Mouse (Mus musculus): Measurements from ENCODE around the gene Dpy30. TPM values are rescaled to one million over a fixed set of nuclear protein-coding genes. Genes with fewer than 3 reads are reported as not detected.
"Not testable (repeated sequence)": the region's sequence is repeated elsewhere in the genome, so short reads cannot be mapped to it uniquely, and the experiment has no call there.

The Dpy30 gene
- polyA plus RNA-seq, 1 experiment from 2014 or later: 207 TPM

DNA sequence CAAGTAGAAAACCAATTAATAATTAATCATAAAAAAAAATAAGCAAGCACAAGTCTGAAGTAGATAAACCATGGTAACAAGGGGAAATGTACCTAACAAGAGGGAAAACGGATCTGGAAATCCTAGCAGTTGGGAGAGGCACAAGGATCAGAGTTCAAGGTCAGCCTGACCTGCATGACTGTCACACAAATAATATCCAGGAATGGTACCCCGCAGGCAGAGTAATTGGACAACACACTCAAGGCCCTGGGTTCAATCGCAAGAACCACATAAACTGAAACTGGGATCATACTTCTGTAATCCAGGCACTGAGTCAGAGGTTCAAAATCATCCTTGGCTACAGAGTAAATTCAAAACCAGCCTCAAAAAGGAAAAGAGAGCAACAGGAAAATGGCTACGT lies 18.1 kb downstream of the Dpy30 start:
- no peak overlapping the region for H3K4me3 ChIP-seq (ENCODE audit: low read depth, low read length)
- no peak overlapping the region for H3K9ac ChIP-seq
- TF ChIP-seq CTCF (IDR thresholded peaks at IDR 0.05; ENCODE audit: low read depth): no peak
- H3K4me2 ChIP-seq: no peak overlapping the region
- no peak for DNase-seq
- no peak overlapping the region for H3K27ac ChIP-seq (ENCODE audit: low read depth)
- no peaks in the 10 kb centered on the region for H3K27me3 ChIP-seq (ENCODE audit: insufficient read depth, low read length)
- WGBS: 92% methylated on average over 4 of the region's 4 CpGs
- peaks cover 66% of the 10 kb centered on the region for H3K36me3 ChIP-seq (ENCODE audit: insufficient read depth)
- H3K4me1 ChIP-seq (ENCODE audit: insufficient read depth): no peaks in the 10 kb centered on the region
- H3K9me3 ChIP-seq (ENCODE audit: low read depth, low read length): no peaks in the 10 kb centered on the region
- no peak for ATAC-seq (ENCODE audit: insufficient read depth)

DNA sequence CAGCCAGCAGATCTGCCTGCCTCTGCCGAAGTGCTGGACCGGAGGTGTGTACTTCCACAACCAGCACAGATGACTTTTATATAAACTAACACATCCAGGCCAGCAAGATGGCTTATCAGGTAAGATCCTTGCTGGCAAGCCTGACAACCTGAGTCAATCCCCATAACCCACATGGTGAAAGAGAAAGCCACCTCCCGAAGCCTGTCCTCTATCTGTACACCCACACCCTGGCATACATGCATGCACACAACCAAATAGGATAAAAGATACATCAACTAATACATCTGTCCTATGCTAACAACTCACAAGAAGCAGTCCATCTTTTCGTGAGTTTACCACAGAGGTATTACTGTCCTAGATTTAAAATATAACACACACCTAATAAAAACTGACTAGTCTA lies 19.7 kb downstream of the Dpy30 start:
- Histone ChIP-seq H3K36me3 (ENCODE audit: insufficient read depth) (peaks cover 63% of the 10 kb centered on the region), H3K9ac (no peak overlapping the region), H3K9me3 (ENCODE audit: low read depth, low read length) (no peaks in the 10 kb centered on the region), H3K4me3 (ENCODE audit: low read depth, low read length) (no peak overlapping the region), H3K27ac (ENCODE audit: low read depth) (no peak overlapping the region), H3K27me3 (ENCODE audit: insufficient read depth, low read length) (no peaks in the 10 kb centered on the region), H3K4me2 (no peak overlapping the region), H3K4me1 (ENCODE audit: insufficient read depth) (no peaks in the 10 kb centered on the region)
- TF ChIP-seq CTCF (IDR thresholded peaks at IDR 0.05; ENCODE audit: low read depth): no peak
- DNase-seq: no peak
- 88% methylated on average over 4 of the region's 4 CpGs for WGBS
- no peak for ATAC-seq (ENCODE audit: insufficient read depth)

GRCm38 (mm10) chr17:74300089-74300488 lies 23.7 kb downstream of the Dpy30 start:
- 92% methylated on average over 5 of the region's 5 CpGs for WGBS

GRCm38 (mm10) chr17:74296991-74297390 lies 26.8 kb downstream of the Dpy30 start:
- not testable (repeated sequence) for H3K27me3 ChIP-seq (ENCODE audit: insufficient read depth, low read length); DNase-seq; H3K4me2 ChIP-seq; ATAC-seq (ENCODE audit: insufficient read depth); H3K9ac ChIP-seq; H3K4me3 ChIP-seq (ENCODE audit: low read depth, low read length); H3K9me3 ChIP-seq (ENCODE audit: low read depth, low read length); H3K4me1 ChIP-seq (ENCODE audit: insufficient read depth); H3K27ac ChIP-seq (ENCODE audit: low read depth)
- peaks cover 30% of the 10 kb centered on the region for H3K36me3 ChIP-seq (ENCODE audit: insufficient read depth)
- 81% methylated on average over 5 of the region's 5 CpGs for WGBS

More at GRCm38 (mm10) chr17:74300089-74300488, 23.7 kb downstream of the Dpy30 start:
- H3K9ac ChIP-seq: no peak overlapping the region
- ATAC-seq (ENCODE audit: insufficient read depth) (no peak), DNase-seq (no peak)
- no peaks in the 10 kb centered on the region for H3K9me3 ChIP-seq (ENCODE audit: low read depth, low read length)
- no peaks in the 10 kb centered on the region for H3K4me1 ChIP-seq (ENCODE audit: insufficient read depth)
- no peaks in the 10 kb centered on the region for H3K27me3 ChIP-seq (ENCODE audit: insufficient read depth, low read length)
- H3K36me3 ChIP-seq (ENCODE audit: insufficient read depth): peaks cover 42% of the 10 kb centered on the region
- no peak overlapping the region for H3K4me3 ChIP-seq (ENCODE audit: low read depth, low read length)
- H3K4me2 ChIP-seq: no peak overlapping the region
- H3K27ac ChIP-seq (ENCODE audit: low read depth): no peak overlapping the region
- TF ChIP-seq CTCF (IDR thresholded peaks at IDR 0.05; ENCODE audit: low read depth): no peak

DNA sequence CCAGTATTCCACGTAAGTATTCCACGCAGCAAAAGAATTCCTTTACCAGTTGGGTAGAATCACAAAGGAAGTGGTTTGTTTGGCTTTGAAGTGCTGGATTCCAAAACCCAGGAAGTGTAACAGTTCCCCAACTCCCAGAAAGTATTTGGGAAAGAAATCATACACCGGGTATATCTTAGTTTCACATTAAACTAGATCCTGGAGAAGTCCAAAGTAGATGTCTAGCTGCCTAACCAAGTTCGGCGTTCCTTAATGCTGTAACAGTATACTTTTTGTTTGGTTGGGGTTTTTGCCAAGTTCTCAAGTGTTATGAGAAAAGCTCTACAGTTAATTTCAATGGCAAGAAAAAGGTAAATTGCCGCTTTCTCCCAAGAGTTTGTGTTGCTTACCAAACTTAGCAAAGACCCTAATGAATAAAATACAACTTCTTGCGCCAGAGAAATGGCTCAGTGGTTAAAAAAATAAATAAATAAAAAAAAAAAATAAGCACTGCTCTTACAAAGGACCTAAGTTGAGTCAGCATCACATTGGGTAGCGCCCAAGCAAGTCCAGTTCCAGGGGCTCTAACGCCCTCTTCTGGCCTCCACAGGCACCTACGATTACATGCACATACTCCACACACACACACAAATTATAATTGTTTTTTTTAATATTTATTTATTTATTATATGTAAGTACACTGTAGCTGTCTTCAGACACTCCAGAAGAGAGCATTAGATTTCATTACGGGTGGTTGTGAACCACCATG lies 27.5 kb downstream of the Dpy30 start:
- H3K4me2 ChIP-seq: peak overlapping the region; percentile 63
- no peaks in the 10 kb centered on the region for H3K9me3 ChIP-seq (ENCODE audit: low read depth, low read length)
- peak overlapping the region; percentile 90 for H3K9ac ChIP-seq
- H3K36me3 ChIP-seq (ENCODE audit: insufficient read depth): peaks cover 23% of the 10 kb centered on the region
- H3K4me3 ChIP-seq (ENCODE audit: low read depth, low read length): peak overlapping the region; percentile 91
- H3K4me1 ChIP-seq (ENCODE audit: insufficient read depth): peaks cover 10% of the 10 kb centered on the region; the same call in 1 of the 2 replicates
- DNase-seq: peak; percentile 81
- H3K27me3 ChIP-seq (ENCODE audit: insufficient read depth, low read length): no peaks in the 10 kb centered on the region
- peak; percentile 42 for TF ChIP-seq CTCF (IDR thresholded peaks at IDR 0.05; ENCODE audit: low read depth)
- peak overlapping the region; percentile 99 for H3K27ac ChIP-seq (ENCODE audit: low read depth)
- WGBS: 35% methylated on average over 11 of the region's 11 CpGs
- no peak for ATAC-seq (ENCODE audit: insufficient read depth)

DNA sequence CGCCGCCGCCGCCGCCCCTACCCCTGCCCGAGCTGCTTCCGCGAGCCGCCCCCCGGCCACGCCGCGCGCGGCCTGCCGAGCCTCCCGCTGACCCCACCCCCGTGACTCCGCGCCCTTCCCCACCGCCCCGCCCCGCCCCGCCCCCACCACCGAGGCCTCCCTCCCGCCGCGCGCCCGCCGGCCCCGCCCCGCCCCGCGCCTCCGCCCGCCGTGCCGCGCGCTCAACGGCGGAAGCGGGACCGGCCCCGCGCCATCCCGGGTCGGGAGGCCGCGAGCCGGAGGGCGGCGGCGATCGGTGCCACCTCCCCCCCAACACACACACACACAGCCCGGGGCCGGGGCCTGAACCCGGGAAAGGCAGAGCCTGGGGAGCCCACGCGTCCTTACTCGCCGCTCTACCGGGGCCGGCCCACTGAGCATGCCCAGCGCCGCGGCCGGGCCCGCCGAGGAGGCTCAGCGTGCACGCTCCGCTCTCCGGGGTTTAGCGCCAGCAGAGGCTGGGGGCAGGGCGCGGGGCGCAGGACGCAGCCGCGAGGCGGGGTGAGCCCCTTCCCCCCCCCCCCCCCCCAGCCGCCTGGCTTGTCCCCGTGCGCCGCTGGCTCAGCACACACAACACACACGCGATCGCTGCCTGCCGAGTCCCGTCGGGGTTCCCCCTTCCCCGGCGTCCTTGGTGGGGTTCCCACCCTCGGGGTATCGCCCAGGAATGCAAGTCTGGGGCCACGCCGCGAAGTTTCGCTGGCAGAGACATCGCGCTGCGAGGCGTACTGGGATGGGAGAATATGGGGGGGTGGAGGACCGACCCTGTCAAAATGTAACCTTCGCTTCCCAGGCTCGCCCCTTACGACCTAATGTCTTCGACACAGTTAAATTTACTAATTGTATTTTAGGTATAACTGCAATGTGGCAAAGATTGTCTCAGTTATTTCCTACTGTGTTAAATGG lies 28.4 kb downstream of the Dpy30 start, which contains the start of gene Memo1:
Memo1 (minus strand) TSS at position 496 of the 945 bp plus-strand sequence.
- peak; percentile 92 for ATAC-seq (ENCODE audit: insufficient read depth)
- no peaks in the 10 kb centered on the region for H3K27me3 ChIP-seq (ENCODE audit: insufficient read depth, low read length)
- WGBS: under 1% methylated on average over 72 of the region's 110 CpGs
- peak within 1 kb of the TSS; percentile 90 for H3K9ac ChIP-seq
- peaks cover 14% of the 10 kb centered on the region; the same call in 1 of the 2 replicates for H3K36me3 ChIP-seq (ENCODE audit: insufficient read depth)
- TF ChIP-seq CTCF (IDR thresholded peaks at IDR 0.05; ENCODE audit: low read depth): no peak
- H3K4me1 ChIP-seq (ENCODE audit: insufficient read depth): peaks cover 10% of the 10 kb centered on the region; the same call in 1 of the 2 replicates
- H3K9me3 ChIP-seq (ENCODE audit: low read depth, low read length): no peaks in the 10 kb centered on the region
- peak; percentile 91 for DNase-seq
- peak within 1 kb of the TSS; percentile 63 for H3K4me2 ChIP-seq
- H3K4me3 ChIP-seq (ENCODE audit: low read depth, low read length): peak within 1 kb of the TSS; percentile 91
- H3K27ac ChIP-seq (ENCODE audit: low read depth): peak within 1 kb of the TSS; percentile 99

Data from lung, embryonic 14.5 days (tissue).